Mouse (Mus musculus) heart, postnatal 0 days (tissue): ENCODE measurements around the gene Syndig1.

Source experiments
- CTCF ChIP-seq: IDR thresholded peaks from 2 replicates; pipeline ENCODE4 v1.5.1; 2016; ENCODE audit warnings: antibody characterized with exemption, control low read depth, low read depth
- EP300 ChIP-seq: IDR thresholded peaks from 2 replicates; pipeline ENCODE4 v1.6.1; 2016; ENCODE audit warnings: antibody characterized with exemption, low read depth

DNA sequence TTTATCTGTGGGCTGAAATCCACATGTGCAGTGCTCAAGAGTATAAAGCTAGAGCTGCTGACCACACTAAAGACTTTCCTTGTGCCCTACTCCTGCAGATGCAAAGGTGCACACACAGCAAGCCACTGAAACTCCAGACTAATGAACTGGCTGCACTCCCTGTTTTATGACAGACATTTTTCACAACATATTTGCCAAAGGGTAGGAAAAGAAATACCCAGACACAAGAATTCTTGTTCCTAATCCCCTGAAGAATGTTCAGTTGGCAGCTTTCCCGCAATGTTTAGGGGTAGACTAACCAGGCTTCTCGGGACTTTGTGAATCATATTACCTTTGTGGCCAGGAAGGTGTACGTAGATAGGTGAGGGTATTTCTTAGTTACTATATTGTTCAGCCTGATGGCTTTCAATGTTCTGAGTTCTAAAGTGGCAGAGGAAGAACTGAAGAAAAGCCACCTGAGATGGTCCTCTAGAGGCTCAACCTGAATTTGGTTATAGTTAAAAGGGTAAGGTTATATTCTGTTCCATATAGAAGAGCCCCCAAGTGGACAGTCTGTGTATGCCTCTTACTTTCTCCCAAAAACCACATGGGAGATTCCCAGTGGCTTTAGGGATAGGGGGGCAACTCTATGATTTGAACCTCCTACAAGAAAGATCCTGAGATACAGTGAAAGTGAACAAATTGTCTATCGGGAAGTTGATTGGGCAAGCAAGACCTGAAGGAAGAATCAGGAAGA is 169.5 kb downstream of the Syndig1 start:
- TF ChIP-seq CTCF (no peak), EP300 (no peak)
